Mouse (Mus musculus) C2C12 (cell line): ENCODE results near the gene Cdc34b. TPM values are rescaled to one million over a fixed set of nuclear protein-coding genes. Genes with fewer than 3 reads are reported as not detected.

Source experiments
- H3K27me3 ChIP-seq: one replicate; pipeline ENCODE4 v1.6.1; 2011; ENCODE audit not compliant: control insufficient read depth, insufficient read depth, insufficient read length
- H3K36me3 ChIP-seq: one replicate; pipeline ENCODE4 v1.6.1; 2011; ENCODE audit not compliant: control insufficient read depth, insufficient read depth
- H3K4me3 ChIP-seq: one replicate; pipeline ENCODE4 v1.5.1; 2011; ENCODE audit warnings: mild to moderate bottlenecking, control low read depth; ENCODE audit not compliant: poor library complexity, insufficient read depth, severe bottlenecking
- H3K79me2 ChIP-seq: one replicate; pipeline ENCODE4 v1.6.1; 2011; ENCODE audit not compliant: control insufficient read depth, insufficient read depth
- H3K79me3 ChIP-seq: one replicate; pipeline ENCODE4 v1.6.1; 2011; ENCODE audit warnings: low read depth, control low read depth
- H3ac ChIP-seq: one replicate; pipeline ENCODE3; 2011; ENCODE audit warnings: low read depth; ENCODE audit not compliant: control insufficient read depth, insufficient read length
- CEBPB ChIP-seq: IDR thresholded peaks from one replicate; pipeline ENCODE4 v1.6.1; 2011; ENCODE audit warnings: low read depth, mild to moderate bottlenecking, control low read depth, moderate library complexity
- CTCF ChIP-seq: IDR thresholded peaks from one replicate; pipeline ENCODE4 v1.5.1; 2011; ENCODE audit not compliant: control insufficient read depth, insufficient read depth, insufficient read length
- FOSL1 ChIP-seq: IDR thresholded peaks from one replicate; pipeline ENCODE4 v1.8.0; 2011; ENCODE audit warnings: mild to moderate bottlenecking, low read length; ENCODE audit not compliant: poor library complexity, insufficient read depth, severe bottlenecking
- MAX ChIP-seq: IDR thresholded peaks from one replicate; pipeline ENCODE4 v1.6.1; 2011; ENCODE audit warnings: mild to moderate bottlenecking, control low read depth
- MYOD1 ChIP-seq: IDR thresholded peaks from one replicate; pipeline ENCODE4 v1.6.1; 2011; ENCODE audit warnings: low read depth; ENCODE audit not compliant: control insufficient read depth, insufficient read length
- MYOG ChIP-seq: IDR thresholded peaks from one replicate; pipeline ENCODE4 v1.6.1; 2011; ENCODE audit not compliant: control insufficient read depth, insufficient read length; ENCODE audit errors: extremely low read depth
- USF1 ChIP-seq: IDR thresholded peaks from one replicate; pipeline ENCODE4 v1.6.1; 2011; ENCODE audit warnings: low read depth, mild to moderate bottlenecking, control low read depth, moderate library complexity
- polyA plus RNA-seq: library from polyadenylated mRNA; unstranded; fragments of >200 nt; fragmentation: generic; extraction: Trizol; gene quantifications from one replicate; pipeline ENCODE4 v1.2.1, GENCODE M21; 2012; ENCODE audit warnings: missing spikeins

The Cdc34b gene
- polyA plus RNA-seq, 1 experiment = 0.02 TPM

DNA sequence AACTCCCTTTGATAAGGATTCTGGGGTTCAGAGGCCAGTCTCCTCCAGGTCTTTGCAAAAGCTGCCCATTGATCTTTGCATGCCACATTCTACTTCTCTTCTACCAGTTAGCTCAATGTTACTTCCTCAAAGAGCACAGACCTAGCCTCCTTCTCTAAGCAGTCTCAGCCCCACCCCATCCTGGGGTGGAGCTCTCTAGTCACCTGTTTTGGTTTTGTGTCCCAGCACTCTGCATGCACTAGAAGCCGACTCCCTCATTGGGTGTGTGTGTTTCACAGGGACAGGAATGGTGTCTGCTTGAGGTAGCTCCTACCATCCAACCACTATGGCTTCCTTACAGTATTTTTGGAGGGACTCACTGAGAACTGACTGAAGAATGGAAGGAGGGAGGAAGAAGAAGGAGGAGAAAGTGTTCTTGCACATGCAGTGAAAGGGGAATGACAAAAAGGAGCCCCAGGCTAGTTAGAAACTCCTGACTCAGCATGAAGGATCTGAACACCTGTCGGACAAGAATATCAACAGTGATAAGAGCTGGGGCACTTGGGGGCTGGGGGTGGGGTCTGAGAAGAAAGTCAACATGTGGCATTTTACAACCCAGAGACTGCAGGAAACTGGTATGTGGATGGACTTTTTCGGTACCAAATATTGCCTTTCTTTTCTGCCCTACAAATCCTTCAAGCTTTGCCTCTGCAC is 30.9 kb downstream of the Cdc34b start:
- H3K27me3 ChIP-seq = peaks cover 6% of the 10 kb centered on the region
- no peaks in the 10 kb centered on the region for H3K36me3 ChIP-seq
- H3K79me2 ChIP-seq = no peaks in the 10 kb centered on the region
- no peaks in the 10 kb centered on the region for H3K79me3 ChIP-seq
- TF ChIP-seq FOSL1 (no peak), MYOG (no peak), MYOD1 (no peak), CTCF (no peak), CEBPB (no peak), MAX (no peak), USF1 (no peak)
- H3ac ChIP-seq = no peak overlapping the region
- H3K4me3 ChIP-seq = no peak overlapping the region

DNA sequence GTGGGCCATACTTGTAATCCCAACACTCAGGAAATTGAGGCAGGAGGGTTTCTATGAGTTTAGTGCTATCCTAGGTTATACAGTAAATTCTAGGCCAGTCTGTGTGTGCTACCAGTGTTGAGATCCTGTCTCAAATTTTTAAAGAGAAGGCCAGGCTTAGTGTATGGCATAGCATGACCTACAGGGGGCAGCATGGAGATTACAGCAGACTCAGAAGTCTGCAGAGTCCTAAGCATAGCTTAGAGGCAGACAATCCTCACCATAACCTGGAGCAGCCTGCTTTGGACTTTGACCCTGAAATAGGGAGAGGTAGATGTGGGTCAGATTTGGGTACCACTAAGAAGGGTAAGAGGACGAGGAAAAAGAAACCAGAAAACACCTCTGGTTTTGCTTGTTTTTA is 32.3 kb downstream of the Cdc34b start:
- no peak overlapping the region for H3K4me3 ChIP-seq
- H3K27me3 ChIP-seq = peaks cover 7% of the 10 kb centered on the region
- no peaks in the 10 kb centered on the region for H3K79me2 ChIP-seq
- no peaks in the 10 kb centered on the region for H3K79me3 ChIP-seq
- TF ChIP-seq MYOG (no peak), MAX (no peak), FOSL1 (no peak), CEBPB (no peak), MYOD1 (no peak), USF1 (no peak), CTCF (no peak)
- H3ac ChIP-seq = no peak overlapping the region
- H3K36me3 ChIP-seq = no peaks in the 10 kb centered on the region

DNA sequence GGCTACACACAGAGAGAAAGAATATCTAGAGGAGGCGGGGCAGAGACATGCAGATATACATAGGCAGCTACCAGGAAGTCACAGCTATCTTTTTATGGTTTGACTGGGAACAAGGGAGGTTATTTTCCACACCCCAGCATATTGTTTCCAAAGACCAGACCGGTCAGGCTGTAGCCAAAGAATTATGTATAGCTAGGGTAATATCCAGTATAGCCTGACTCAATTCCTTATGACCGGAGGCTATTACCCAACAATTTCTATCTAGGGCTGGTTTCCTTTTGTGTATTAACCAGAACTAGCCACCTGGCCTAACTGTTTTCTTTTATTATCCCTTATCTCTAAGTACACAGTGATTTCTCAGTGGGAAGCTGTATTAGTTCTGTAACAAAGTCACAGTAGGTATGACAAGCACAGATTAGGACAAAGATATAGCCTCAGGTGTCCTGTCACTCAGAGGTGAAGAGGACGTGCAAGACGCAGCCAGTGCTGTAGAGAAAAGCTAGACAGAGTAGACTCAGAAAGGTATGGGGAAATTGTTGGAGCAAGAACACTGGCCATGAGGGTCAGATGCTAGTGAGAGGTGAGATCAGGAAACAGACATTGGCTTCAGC is 33.4 kb downstream of the Cdc34b start:
- Histone ChIP-seq H3K27me3 (peaks cover 7% of the 10 kb centered on the region), H3ac (no peak overlapping the region), H3K79me2 (no peaks in the 10 kb centered on the region), H3K4me3 (no peak overlapping the region), H3K79me3 (no peaks in the 10 kb centered on the region), H3K36me3 (no peaks in the 10 kb centered on the region)
- TF ChIP-seq MAX (no peak), MYOD1 (no peak), CTCF (no peak), MYOG (no peak), USF1 (no peak), FOSL1 (no peak), CEBPB (no peak)

- Histone ChIP-seq H3K79me3 (no peaks in the 10 kb centered on the region), H3K27me3 (no peaks in the 10 kb centered on the region), H3ac (no peak within 1 kb of the TSS), H3K4me3 (no peak within 1 kb of the TSS), H3K79me2 (no peaks in the 10 kb centered on the region), H3K36me3 (no peaks in the 10 kb centered on the region)
- TF ChIP-seq MYOD1 (no peak), USF1 (no peak), CTCF (no peak), FOSL1 (no peak), MAX (no peak), MYOG (no peak), CEBPB (no peak)
Observed at GRCm38 (mm10) chr11:94782603-94783002, 41.0 kb downstream of the Cdc34b start, which contains the start of gene Tmem92. Tmem92 (minus strand) TSS chr11:94782703.

GRCm38 (mm10) chr11:94785247-94785646 is 43.7 kb downstream of the Cdc34b start:
- H3K4me3 ChIP-seq = no peak overlapping the region

More at GRCm38 (mm10) chr11:94785247-94785646, 43.7 kb downstream of the Cdc34b start:
- Histone ChIP-seq H3K36me3 (no peaks in the 10 kb centered on the region), H3K27me3 (no peaks in the 10 kb centered on the region), H3K79me2 (no peaks in the 10 kb centered on the region), H3K79me3 (no peaks in the 10 kb centered on the region), H3ac (no peak overlapping the region)
- no peak for TF ChIP-seq CEBPB
- TF ChIP-seq MYOG = no peak
- no peak for TF ChIP-seq CTCF
